Mouse (Mus musculus) thymus, postnatal 25 days (tissue): ENCODE data around the gene Ppp1cc.
"Not testable (repeated sequence)": the region's sequence is repeated elsewhere in the genome, so short reads cannot be mapped to it uniquely, and the experiment has no call there.

Experiments
- DNase-seq: peaks from one replicate; pipeline ENCODE4 v3.0.0; 2022

Ppp1cc gene

GRCm38 (mm10) chr5:122136508-122137408 is 21.3 kb upstream of the Ppp1cc start:
- DNase-seq, result no peak

- no peak for DNase-seq
Observed at GRCm38 (mm10) chr5:122138856-122139255, 19.2 kb upstream of the Ppp1cc start.

- not testable (repeated sequence) for DNase-seq
Observed at GRCm38 (mm10) chr5:122139771-122140170, 18.3 kb upstream of the Ppp1cc start.

- no peak for DNase-seq
Observed at GRCm38 (mm10) chr5:122140723-122141122, 17.4 kb upstream of the Ppp1cc start, which contains the start of gene Ccdc63. Gene Ccdc63, minus strand, starts transcription at chr5:122140823.

GRCm38 (mm10) chr5:122142230-122142992 is 15.7 kb upstream of the Ppp1cc start:
- DNase-seq, result peak; percentile 66

DNA sequence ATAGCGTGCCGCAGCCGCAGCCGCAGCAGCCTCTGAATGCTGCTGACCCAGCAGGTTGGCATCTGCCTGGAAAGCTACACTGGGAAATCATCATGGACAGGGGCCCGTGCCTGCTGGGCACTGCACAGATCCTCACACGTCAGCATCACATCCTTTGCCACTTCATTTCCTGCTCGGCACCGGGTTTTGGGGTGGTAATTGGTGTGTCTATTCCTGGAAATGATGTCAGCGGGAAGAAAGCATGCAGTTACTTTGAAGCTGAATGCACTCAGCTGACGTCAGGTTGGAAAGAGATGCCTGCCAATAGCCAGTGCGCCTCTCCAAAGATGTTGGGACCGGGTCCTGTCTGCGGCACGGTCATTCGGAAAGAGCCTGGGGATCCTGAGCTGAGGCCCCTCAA is 14.5 kb upstream of the Ppp1cc start:
- no peak for DNase-seq

DNA sequence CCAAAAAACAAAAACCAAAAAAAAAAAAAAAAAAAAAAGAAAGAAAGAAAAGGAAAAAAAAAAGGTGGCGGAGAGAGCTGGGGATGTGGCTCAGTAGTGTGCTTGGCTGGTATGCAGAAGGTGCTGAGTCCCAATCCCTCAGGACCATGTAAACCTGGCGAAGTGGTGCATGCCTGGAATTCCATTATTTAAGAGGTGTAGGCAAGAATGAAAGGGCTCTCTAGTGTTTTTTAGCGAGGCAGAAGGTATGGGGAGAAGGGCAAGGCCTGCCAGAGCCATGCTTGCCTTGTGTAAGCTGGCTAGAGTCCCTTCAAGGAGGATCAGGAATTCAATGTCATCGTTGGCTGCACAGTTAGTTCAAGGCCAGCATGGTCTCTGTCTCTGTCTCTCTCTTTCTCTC is 13.3 kb upstream of the Ppp1cc start:
- DNase-seq, result no peak

GRCm38 (mm10) chr5:122145381-122146055 is 12.6 kb upstream of the Ppp1cc start:
- peak; percentile 78 for DNase-seq

- DNase-seq, result peak; percentile 48
Observed at GRCm38 (mm10) chr5:122146056-122146580, 12.0 kb upstream of the Ppp1cc start.

DNA sequence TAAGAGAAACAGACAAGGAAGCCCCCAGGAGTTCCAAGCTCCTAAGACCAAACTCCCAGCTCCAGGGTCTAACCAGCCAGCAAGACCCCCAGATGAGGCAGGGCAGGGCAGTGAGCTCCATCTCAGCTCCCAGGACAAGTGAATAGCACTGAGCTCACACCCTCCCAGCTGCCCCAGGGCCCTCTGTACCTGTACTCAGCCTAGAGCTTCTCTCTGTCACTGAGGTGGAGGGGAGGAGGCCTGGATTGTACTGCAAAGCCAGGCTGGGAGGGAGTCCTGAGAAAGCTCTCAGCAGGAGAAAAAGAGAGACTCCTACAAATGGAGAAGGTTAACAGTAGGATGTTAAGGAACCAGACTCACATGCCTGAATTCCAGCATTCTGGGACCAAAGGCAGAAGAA is 11.5 kb upstream of the Ppp1cc start:
- no peak for DNase-seq

GRCm38 (mm10) chr5:122148107-122148506 is 10.0 kb upstream of the Ppp1cc start:
- DNase-seq, result no peak

DNA sequence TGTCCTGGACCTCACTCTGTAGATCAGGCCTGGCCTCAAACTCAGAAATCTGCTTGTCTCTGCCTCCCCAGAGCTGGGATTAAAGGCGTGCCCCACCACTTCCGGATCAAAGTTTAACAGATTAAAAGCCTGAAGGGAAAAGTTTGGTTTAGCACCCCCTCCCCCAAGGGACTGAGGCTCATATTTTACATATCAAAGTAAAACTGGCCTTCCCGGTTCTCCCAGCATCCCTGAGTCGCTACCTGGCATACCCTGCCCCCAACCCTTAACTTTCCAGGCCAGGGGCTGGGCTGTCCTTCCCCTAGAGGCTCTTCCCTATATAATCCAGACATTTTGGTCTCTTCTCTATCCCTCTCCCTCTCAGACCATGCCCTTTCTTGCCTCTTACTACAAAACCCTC is 8.8 kb upstream of the Ppp1cc start:
- DNase-seq, result no peak

DNA sequence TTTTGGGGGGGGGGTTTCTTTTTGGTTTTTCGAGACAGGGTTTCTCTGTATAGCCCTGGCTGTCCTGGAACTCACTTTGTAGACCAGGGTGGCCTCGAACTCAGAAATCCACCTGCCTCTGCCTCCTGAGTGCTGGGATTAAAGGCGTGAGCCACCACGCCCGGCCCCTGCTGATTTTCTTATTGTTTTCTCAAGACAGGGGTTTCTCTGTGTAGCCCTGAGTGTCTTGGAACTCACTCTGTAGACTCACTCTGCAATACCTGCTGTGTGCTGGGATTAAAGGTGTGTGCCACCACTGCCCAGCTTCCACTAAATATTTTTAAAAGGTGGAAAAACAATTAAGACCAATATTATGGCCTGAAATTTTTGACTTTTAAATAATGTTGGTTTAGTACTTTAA is 5.6 kb upstream of the Ppp1cc start:
- not testable (repeated sequence) for DNase-seq

DNA sequence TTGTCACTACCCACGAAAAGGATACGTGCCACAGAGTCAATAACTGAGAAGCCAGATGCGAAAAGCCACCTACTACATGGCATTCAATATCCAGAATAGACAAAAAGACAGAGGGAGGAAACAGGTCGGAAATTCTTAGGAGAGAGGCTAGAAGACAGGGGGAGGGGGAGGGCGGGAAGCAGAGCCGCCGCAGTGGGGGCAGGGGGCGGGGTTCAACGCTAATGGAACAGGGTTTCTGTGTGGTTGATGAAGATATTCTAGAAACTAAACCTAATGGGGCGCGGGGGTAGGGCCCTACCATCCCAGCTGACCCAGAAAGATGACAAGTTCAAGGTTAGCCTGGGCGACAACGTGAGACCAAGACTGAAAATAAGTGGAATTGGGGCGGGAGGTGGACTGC is 4.1 kb upstream of the Ppp1cc start:
- DNase-seq, result no peak

GRCm38 (mm10) chr5:122154782-122155181 is 3.3 kb upstream of the Ppp1cc start:
- no peak for DNase-seq

GRCm38 (mm10) chr5:122155613-122156012 is 2.5 kb upstream of the Ppp1cc start:
- no peak for DNase-seq

DNA sequence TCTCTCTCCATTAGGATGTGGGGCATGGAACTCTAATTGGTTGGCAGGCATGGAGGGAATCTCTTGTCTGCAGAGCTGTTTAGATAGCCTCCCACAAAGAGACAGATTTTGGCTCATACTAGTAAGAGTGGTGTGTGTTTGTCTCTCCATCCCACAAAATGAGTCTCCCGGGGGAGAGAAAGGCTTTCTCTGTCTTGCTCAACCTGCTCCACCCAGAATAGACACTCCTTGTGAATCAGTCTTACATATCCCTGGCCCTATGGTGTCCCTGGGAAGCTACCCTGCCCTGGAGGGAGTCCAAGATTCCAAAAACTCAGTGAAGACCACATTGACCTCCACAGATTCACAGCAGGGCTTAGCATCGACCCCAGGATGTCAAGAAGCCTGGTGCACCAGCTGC is 1.6 kb upstream of the Ppp1cc start:
- DNase-seq, result no peak

DNA sequence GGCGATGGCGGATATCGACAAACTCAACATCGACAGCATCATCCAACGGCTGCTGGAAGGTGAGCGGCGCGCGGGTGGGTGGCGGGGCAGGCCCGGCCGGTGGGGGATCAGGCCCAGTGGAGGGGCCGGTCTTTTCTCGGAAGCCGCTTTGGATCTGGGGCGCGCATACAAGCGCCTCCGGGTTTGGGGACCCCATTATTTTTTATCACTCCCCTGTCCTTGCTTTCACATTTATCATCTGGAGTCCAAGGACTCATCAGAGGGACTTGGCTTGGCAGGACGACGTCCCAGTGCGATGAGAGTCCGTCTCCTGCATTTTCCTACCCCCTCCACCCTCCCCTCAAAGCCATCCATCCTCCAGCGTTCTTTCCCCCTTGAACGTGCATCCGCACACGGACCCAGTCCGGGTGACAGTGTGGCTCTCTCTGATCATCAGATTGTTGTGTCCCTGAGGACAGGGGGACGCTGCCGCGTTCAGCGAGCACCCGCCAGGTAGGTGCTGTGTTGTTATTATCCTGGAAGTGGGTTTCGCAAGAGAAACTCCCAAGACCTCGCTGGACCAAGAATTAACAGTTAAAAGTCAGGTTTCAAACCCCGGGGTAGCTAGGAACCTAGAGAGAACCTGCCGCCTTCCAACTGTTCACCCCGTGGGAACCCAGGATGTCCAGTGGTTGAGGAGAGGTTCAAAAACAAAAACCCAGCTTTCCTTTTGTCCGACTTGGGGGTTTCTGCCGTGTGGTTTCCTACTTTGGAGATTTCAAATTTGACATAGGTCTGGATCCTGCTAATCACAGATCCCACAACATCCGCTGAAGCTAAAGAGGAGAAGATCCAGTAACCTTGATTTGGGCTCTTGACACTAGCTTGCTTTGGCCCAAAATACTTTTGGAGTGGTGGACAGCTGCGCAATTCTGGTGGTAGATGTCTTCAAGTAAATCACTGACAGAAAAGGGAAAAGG is 758 bp downstream of the Ppp1cc start:
- DNase-seq, result peak; percentile 46

DNA sequence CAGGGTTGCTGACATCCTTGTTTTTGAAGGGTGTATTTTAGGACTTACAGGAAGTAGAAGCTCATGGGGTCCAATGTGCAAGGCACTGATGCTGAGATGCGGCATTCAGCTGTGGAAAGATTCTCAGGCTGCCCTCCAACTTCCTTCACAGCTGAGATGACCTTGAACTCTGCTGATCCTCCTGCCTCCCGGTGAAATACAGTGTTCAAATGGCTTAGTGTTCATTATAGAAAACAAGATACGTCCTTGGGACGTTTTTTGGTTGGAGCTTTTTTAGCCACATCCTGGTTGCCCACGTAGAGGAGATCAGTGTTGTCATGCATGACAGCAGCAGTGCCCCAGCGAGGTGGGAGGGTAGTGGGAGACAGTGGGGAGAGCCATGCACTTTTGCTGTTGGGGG is 5.1 kb downstream of the Ppp1cc start:
- DNase-seq, result peak; percentile 35

DNA sequence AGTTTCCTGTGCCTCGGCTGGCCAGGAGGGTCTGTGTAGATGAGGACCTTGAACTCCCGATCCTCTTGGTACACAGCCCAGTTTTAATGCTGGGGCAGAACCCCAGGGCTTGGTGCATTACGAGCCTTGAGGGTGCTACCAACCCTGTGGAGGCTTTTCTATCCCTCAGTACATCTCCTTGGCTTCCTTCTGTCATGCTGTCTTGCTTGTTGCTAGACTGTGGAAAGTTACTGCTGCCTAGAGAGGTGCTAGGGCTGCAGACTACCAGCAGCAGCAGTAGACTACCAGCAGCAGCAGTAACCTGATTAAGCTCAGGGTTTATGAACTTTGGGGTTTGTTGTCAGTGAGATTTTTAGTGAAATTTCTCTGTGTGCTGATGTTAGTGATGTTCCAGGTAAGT is 5.9 kb downstream of the Ppp1cc start:
- no peak for DNase-seq

- DNase-seq, result no peak
Observed at GRCm38 (mm10) chr5:122165233-122165915, 7.3 kb downstream of the Ppp1cc start.
